Mouse (Mus musculus) midbrain, embryonic 13.5 days (tissue): ENCODE results near the gene Hgd. TPM values are rescaled to one million over a fixed set of nuclear protein-coding genes. Genes with fewer than 3 reads are reported as not detected.
A peak's percentile ranks its signal among the peaks of the same experiment; 100 is the strongest.

Source experiments
- ATAC-seq: fragments of 200-750 bp; cut with Nextera tagmentation; 2 replicates; pipeline ENCODE4 v1.8.0; 2017; ENCODE audit warnings: mild to moderate bottlenecking, moderate TSS enrichment, moderate library complexity
- H3K27ac ChIP-seq: fragments of 300-500 bp; sonication (generic); 2 replicates; pipeline ENCODE4 v1.5.1; 2015; ENCODE audit warnings: inconsistent platforms, mild to moderate bottlenecking, moderate library complexity
- H3K27me3 ChIP-seq: fragments of 300-500 bp; sonication (generic); 2 replicates; pipeline ENCODE4 v1.6.1; 2015; ENCODE audit warnings: mild to moderate bottlenecking, inconsistent platforms
- H3K36me3 ChIP-seq: fragments of 300-500 bp; sonication (generic); 2 replicates; pipeline ENCODE4 v1.6.1; 2015; ENCODE audit warnings: mild to moderate bottlenecking, inconsistent platforms
- H3K4me1 ChIP-seq: fragments of 300-500 bp; sonication (generic); replicated peaks from 2 replicates; pipeline ENCODE4 v1.6.1; 2015; ENCODE audit warnings: inconsistent platforms
- H3K4me2 ChIP-seq: fragments of 300-500 bp; sonication (generic); replicated peaks from 2 replicates; pipeline ENCODE4 v1.6.1; 2015; ENCODE audit warnings: moderate library complexity, mild to moderate bottlenecking, inconsistent platforms
- H3K4me3 ChIP-seq: fragments of 300-500 bp; sonication (generic); replicated peaks from 2 replicates; pipeline ENCODE4 v1.5.1; 2015; ENCODE audit warnings: mild to moderate bottlenecking, inconsistent platforms
- H3K9ac ChIP-seq: fragments of 300-500 bp; sonication (generic); replicated peaks from 2 replicates; pipeline ENCODE4 v1.6.1; 2015; ENCODE audit warnings: mild to moderate bottlenecking, inconsistent platforms
- H3K9me3 ChIP-seq: fragments of 300-500 bp; sonication (generic); 2 replicates; pipeline ENCODE4 v1.6.1; 2016; ENCODE audit warnings: mild to moderate bottlenecking, inconsistent platforms
- WGBS: fragments of 180-500 bp; shearing (Covaris S2); methylation state at CpG from one replicate; pipeline ENCODE4 v1.1.7; 2015; 5-methylcytosine and 5-hydroxymethylcytosine counted together
- polyA plus RNA-seq: library from polyadenylated mRNA; unstranded; fragments of >200 nt; fragmentation: Nextera tagmentation; extraction: Ambion mirVana; gene quantifications from 2 replicates; pipeline ENCODE4 v1.2.1, GENCODE M21; 2015

Hgd gene
- 0.17 TPM in 1 of 2 replicates, not detected in the other for polyA plus RNA-seq

DNA sequence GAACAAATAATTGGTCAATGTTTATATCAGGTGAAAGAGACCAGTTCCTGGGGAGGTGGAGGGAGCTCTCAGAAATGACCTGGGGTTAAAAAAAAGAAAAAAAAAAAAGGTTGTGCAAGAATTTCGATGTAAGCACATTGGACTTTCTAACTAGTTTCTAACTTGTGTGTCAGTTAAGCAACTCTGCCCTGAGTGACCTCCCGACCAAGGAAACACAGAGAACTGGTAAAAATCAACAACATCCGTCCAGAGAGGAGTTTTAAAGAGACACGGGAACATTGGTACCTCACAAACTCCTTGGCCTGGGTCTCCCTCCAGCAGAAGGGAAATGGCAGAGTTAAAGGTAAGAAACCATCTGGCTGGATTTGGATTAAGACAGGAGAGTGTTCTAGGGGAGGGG is at the start of gene Hgd:
Gene Hgd (plus strand): TSS at position 160 of the 400 bp plus-strand sequence.
- no peak within 1 kb of the TSS for H3K4me2 ChIP-seq
- H3K27me3 ChIP-seq, result no peaks in the 10 kb centered on the region
- H3K9ac ChIP-seq, result no peak within 1 kb of the TSS
- peaks cover 38% of the 10 kb centered on the region for H3K4me1 ChIP-seq
- no peaks in the 10 kb centered on the region for H3K36me3 ChIP-seq
- H3K27ac ChIP-seq, result peak within 1 kb of the TSS; percentile 71; the same call in 1 of the 2 replicates
- 82% methylated on average over 4 of the region's 4 CpGs for WGBS
- no peaks in the 10 kb centered on the region for H3K9me3 ChIP-seq
- no peak within 1 kb of the TSS for H3K4me3 ChIP-seq
- ATAC-seq, result no peak

DNA sequence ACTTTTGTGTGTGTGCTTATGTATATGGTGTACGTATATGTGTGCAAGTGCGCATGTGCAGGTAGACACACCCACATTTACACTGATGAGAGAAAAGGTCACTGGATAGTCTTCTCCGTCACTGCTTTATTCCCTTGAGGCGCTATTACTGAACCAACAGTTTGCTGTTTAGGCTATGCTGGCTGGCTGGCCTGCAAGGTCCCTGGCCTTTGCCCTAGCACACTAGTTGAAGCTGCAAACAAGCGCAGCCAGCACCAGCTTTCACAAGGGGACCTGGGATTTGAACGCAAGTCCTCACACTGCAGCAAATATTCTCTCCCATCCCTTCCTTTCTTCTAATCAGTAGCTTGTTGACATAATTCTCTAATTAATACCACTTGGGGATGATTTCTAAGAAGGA is 49.8 kb upstream of the Hgd start:
- Histone ChIP-seq H3K9ac (no peak overlapping the region), H3K27ac (no peak overlapping the region), H3K27me3 (no peaks in the 10 kb centered on the region), H3K4me2 (no peak overlapping the region), H3K4me3 (no peak overlapping the region), H3K9me3 (no peaks in the 10 kb centered on the region), H3K4me1 (peaks cover 36% of the 10 kb centered on the region), H3K36me3 (peaks cover 16% of the 10 kb centered on the region)
- ATAC-seq, result no peak
- WGBS, result 86% methylated on average over 6 of the region's 6 CpGs

DNA sequence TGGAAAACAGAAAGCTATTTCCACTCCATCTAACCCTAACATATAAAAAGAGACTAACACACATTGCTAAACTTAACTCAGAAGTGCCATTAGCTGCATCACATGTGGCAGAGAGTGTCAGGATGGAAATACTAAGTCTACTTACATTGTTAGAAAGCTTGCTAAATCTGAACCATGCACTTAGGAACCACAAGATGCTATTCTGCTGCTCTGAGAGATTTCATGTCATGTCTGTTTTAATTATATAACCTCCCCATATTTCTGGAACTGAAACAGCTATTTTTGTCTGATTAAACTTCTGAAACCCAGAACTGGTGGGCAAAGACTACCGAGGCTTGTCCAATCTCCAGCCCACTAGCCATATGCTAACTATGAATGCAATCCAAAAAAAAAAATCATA is 47.9 kb upstream of the Hgd start:
- Histone ChIP-seq H3K27me3 (no peaks in the 10 kb centered on the region), H3K36me3 (peaks cover 21% of the 10 kb centered on the region), H3K4me2 (no peak overlapping the region), H3K4me1 (peaks cover 43% of the 10 kb centered on the region), H3K9ac (no peak overlapping the region), H3K27ac (no peak overlapping the region), H3K4me3 (no peak overlapping the region), H3K9me3 (no peaks in the 10 kb centered on the region)
- WGBS, result 95% methylated on average over 1 of the region's 1 CpGs
- no peak for ATAC-seq

DNA sequence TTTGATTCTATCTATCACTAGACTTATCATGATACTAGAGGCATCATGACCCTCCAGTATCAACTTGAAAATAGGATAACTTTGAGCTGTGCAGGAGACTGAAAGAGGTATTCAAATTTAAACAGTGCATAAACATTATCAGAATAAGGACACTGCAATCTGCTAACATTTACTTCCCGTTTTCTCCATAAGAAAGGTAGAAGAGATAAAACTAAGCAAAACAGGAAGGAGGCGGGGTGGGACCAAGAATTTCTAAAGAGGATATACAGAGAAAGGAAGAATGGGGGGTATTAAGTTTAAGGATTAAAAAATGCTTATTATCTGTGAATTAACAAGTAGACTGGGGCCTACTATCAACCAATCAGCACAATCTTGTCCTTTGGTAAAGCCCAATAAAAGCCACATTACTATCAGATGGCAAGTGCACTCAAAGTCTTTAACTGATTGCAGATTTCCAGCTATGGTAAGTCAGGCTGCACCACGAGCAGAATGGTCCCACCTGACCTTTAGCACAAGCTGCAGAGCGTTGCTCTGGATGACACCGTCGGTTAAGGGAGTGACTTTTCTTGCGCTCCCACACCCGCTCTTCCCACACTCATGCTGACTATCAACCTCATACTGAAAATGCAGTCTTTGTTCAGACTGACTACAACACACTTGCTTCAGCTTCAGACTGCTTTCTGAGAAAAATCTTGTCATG is 46.4 kb upstream of the Hgd start:
- 93% methylated on average over 8 of the region's 8 CpGs for WGBS

DNA sequence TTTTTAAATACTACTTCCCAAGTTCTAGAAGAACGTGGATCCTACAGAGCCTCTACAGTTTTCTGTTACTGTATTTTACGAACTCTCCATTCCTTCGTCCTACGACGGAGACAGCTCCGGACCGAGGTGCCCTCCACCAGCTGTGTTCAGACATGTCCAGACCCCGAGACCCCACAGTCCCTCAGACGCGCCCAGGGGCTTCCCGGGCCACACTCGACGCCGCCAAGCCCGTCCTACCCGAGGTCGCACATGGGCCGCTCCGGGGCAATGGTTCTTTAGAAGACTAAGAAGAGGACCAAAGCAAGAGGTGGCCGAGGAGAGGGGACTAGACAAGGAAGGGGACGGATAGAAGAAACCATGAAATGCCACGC is 40.7 kb upstream of the Hgd start:
- H3K9ac ChIP-seq, result peak overlapping the region; percentile 95
- ATAC-seq, result peak; percentile 75
- H3K4me2 ChIP-seq, result peak overlapping the region; percentile 75
- peaks cover 39% of the 10 kb centered on the region for H3K4me1 ChIP-seq
- peak overlapping the region; percentile 83 for H3K4me3 ChIP-seq
- H3K36me3 ChIP-seq, result peaks cover 16% of the 10 kb centered on the region
- H3K27me3 ChIP-seq, result no peaks in the 10 kb centered on the region
- under 1% methylated on average over 22 of the region's 22 CpGs for WGBS
- H3K27ac ChIP-seq, result peak overlapping the region; percentile 87
- no peaks in the 10 kb centered on the region for H3K9me3 ChIP-seq

More for the DNA sequence above, 46.4 kb upstream of the Hgd start:
- no peak overlapping the region for H3K9ac ChIP-seq
- H3K4me2 ChIP-seq, result no peak overlapping the region
- H3K27ac ChIP-seq, result no peak overlapping the region
- no peak for ATAC-seq
- H3K36me3 ChIP-seq, result peaks cover 21% of the 10 kb centered on the region
- peaks cover 46% of the 10 kb centered on the region for H3K4me1 ChIP-seq
- H3K4me3 ChIP-seq, result no peak overlapping the region
- no peaks in the 10 kb centered on the region for H3K9me3 ChIP-seq
- H3K27me3 ChIP-seq, result no peaks in the 10 kb centered on the region

DNA sequence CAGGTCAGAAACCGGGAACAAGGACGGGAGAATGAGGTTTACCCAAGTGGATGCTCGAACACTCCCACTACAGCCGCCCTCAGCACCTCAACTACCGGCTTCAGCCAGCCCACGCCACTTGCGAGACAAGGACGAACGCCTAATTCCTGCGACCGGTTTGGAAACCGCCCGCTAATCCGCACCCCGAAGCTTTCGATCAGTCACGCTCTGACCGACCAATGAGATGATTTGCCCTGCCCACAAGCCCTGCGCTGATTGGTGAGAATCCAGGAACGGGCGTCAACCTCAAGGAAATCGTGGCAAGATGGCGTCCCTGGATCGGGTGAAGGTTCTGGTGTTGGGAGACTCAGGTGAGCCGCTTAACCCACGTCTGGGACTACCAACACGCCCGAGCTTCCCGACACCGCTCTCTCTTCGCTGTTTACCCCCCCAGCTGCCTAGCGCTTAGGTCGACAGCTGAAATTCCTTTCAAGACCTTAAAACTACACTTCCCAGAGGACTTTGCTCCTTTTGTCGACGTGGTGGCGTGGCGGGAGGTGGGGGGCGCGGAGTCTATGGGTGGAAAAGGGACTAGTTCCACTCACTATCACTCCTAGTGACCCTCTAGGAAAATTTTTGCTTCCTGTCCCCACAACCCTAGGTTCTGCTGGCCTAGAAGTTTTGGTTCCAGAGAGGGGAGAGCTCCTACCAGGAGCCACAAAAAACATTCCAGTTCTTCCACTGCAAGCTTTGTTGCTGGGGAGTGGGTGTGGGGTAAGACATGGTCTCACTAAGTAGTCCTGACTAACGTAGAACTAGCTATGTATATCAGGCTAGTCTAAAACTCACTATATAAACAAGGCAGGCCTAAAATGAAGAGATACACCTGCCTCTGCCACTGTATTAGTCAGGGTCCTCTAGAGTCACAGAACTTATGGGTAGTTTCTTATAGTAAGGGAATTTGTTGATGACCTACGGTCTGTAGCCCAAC is 40.1 kb upstream of the Hgd start, which contains the start of the genes Gtf2e1 and Rabl3:
Gene Gtf2e1 (minus strand): TSS at position 179 of the 970 bp plus-strand sequence.
Gene Rabl3 (plus strand): TSS at position 275 of the 970 bp plus-strand sequence.
- H3K4me3 ChIP-seq, result peak within 1 kb of the TSS; percentile 83
- no peaks in the 10 kb centered on the region for H3K9me3 ChIP-seq
- peak within 1 kb of the TSS; percentile 75 for H3K4me2 ChIP-seq
- peaks cover 35% of the 10 kb centered on the region for H3K4me1 ChIP-seq
- WGBS, result 2% methylated on average over 41 of the region's 41 CpGs
- H3K27me3 ChIP-seq, result no peaks in the 10 kb centered on the region
- H3K9ac ChIP-seq, result peak within 1 kb of the TSS; percentile 95
- ATAC-seq, result peak; percentile 99
- peak within 1 kb of the TSS; percentile 87 for H3K27ac ChIP-seq
- peaks cover 16% of the 10 kb centered on the region for H3K36me3 ChIP-seq

DNA sequence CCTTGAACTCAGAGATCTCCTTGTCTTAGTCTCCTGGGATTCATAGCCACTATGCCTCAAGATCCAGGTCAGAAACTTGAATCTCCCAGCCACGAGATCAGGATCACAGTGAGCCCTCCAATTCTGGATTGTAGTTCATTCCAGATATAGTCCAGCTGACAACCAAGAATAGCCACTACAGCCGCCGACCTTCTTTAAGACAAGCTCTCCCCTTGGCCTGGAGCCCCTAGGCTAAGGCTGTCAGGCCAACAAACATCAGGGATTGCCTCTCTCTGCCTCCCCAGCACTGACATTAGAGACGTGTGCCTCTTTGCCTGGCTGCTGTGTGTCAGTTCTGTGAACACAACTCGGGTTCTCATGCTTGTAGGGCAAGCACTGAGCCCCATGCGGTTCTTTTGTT is 39.2 kb upstream of the Hgd start:
- no peaks in the 10 kb centered on the region for H3K9me3 ChIP-seq
- H3K27me3 ChIP-seq, result no peaks in the 10 kb centered on the region
- 85% methylated on average over 6 of the region's 6 CpGs for WGBS
- H3K9ac ChIP-seq, result no peak overlapping the region
- peaks cover 10% of the 10 kb centered on the region for H3K36me3 ChIP-seq
- peaks cover 32% of the 10 kb centered on the region for H3K4me1 ChIP-seq
- peak overlapping the region; percentile 83 for H3K4me3 ChIP-seq
- H3K27ac ChIP-seq, result no peak overlapping the region
- H3K4me2 ChIP-seq, result peak overlapping the region; percentile 64
- ATAC-seq, result no peak

DNA sequence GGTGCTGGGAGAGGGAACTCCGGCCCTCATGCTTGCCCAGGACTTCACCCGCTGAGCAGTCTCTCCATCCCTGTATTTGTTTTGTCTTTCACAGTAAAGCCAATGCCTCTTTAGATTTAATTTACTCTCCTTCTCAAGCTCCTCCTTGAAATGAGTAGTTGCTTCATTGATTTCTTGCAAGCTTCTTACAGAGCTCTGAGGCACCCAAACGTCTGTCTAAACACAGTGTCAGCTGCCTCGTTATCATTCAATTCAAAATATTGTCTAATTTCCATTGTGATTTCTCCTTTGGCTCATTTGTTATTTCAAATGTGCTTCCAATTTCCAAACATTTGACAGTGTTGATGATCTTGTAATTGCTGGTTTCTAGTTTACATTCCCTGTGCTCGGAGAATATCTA is 33.6 kb upstream of the Hgd start:
- Histone ChIP-seq H3K27me3 (no peaks in the 10 kb centered on the region), H3K4me3 (no peak overlapping the region), H3K4me2 (no peak overlapping the region), H3K4me1 (peaks cover 16% of the 10 kb centered on the region), H3K36me3 (peaks cover 10% of the 10 kb centered on the region), H3K27ac (no peak overlapping the region), H3K9me3 (no peaks in the 10 kb centered on the region), H3K9ac (no peak overlapping the region)
- no peak for ATAC-seq
- whole genome bisulfite sequencing, result 68% methylated on average over 5 of the region's 5 CpGs

DNA sequence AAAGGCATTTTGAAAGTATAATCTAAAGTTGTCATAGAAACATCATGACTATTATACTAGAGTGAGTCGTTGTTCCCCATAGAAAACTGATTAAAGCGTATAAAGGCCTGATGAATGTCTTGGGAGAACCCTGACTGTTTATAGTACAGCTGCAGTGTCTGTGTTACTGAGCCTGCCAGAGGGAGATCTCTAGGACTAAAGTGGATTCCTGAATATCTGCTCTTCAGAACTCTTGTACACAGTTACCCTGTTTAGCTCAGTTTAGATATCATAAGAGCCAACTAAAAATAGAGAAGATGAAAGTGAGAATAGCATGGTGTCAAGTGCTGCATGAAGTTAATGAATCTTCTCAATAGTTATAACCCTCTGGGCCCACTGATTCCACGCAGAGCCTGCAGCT is 29.7 kb upstream of the Hgd start:
- 60% methylated on average over 3 of the region's 3 CpGs for whole genome bisulfite sequencing
- H3K36me3 ChIP-seq, result no peaks in the 10 kb centered on the region
- H3K27me3 ChIP-seq, result no peaks in the 10 kb centered on the region
- H3K27ac ChIP-seq, result no peak overlapping the region
- no peak for ATAC-seq
- peaks cover 16% of the 10 kb centered on the region for H3K4me1 ChIP-seq
- H3K9me3 ChIP-seq, result no peaks in the 10 kb centered on the region
- no peak overlapping the region for H3K9ac ChIP-seq
- H3K4me3 ChIP-seq, result no peak overlapping the region
- no peak overlapping the region for H3K4me2 ChIP-seq

DNA sequence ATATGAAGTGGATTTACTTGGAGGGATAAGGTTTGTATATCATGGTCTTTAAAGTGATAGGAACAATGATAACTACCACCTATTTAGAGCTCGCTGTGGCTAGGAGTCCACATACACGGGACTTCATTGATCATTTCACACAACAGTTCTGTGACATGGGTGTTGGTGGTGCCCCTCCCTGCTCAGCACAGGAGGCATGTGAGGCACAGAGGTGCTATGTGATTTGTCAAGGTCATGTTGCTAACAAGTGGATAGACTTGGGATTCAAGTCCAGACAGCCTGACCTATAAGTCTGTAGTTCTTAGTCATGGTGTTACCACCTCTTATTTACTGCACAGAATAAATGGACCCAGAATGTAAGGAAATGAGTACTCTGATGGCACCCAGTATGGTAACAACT is 29.0 kb upstream of the Hgd start:
- ATAC-seq, result no peak
- H3K36me3 ChIP-seq, result no peaks in the 10 kb centered on the region
- H3K9ac ChIP-seq, result no peak overlapping the region
- no peaks in the 10 kb centered on the region for H3K27me3 ChIP-seq
- WGBS, result 87% methylated on average over 2 of the region's 2 CpGs
- no peak overlapping the region for H3K4me3 ChIP-seq
- no peak overlapping the region for H3K4me2 ChIP-seq
- no peak overlapping the region for H3K27ac ChIP-seq
- peaks cover 16% of the 10 kb centered on the region for H3K4me1 ChIP-seq
- no peaks in the 10 kb centered on the region for H3K9me3 ChIP-seq

DNA sequence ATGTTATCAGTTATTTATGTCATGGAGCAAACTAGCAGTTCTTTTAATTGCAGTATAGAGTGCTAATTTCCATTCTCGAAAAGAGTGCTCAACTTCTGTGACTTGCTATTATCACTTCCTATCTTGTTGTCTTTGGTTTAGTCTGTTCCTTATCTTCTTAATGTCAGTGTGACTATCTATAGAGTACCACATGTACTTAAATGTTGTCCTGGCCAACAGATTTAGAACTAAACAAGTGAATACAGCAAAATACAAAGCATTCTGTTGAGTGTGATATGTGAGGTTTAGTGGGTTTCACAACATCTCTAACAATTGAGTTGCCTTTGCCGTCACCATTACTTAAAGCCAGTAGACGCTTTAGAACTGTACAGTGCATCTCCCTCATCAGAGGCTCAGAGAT is 27.1 kb upstream of the Hgd start:
- H3K4me1 ChIP-seq, result peaks cover 16% of the 10 kb centered on the region
- no peak overlapping the region for H3K4me3 ChIP-seq
- no peak overlapping the region for H3K4me2 ChIP-seq
- no peak overlapping the region for H3K27ac ChIP-seq
- ATAC-seq, result no peak
- no peaks in the 10 kb centered on the region for H3K27me3 ChIP-seq
- H3K9me3 ChIP-seq, result no peaks in the 10 kb centered on the region
- peaks cover 14% of the 10 kb centered on the region for H3K36me3 ChIP-seq
- H3K9ac ChIP-seq, result no peak overlapping the region
- WGBS, result 94% methylated on average over 3 of the region's 3 CpGs

DNA sequence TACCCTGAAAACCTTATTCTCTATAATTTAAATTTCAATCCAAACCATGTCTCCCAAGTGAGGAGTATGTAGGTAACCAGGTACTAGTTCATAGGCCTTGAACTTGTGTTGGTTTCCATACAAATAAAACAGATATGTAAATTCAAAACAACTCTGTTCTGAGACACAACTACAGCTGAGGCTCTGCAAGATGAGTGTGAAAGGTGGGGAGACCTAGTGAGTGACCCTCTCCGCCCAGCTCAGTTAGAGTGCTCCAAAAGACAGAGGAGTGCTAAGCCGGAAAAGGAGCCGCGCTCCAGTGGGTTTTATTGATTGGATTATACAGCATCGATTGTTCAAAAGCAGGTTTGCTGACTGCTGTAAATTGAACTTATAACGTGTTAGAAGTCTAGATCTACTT is 17.5 kb upstream of the Hgd start:
- H3K27ac ChIP-seq, result no peak overlapping the region
- no peaks in the 10 kb centered on the region for H3K27me3 ChIP-seq
- peaks cover 19% of the 10 kb centered on the region for H3K4me1 ChIP-seq
- H3K4me2 ChIP-seq, result no peak overlapping the region
- no peaks in the 10 kb centered on the region for H3K9me3 ChIP-seq
- 40% methylated on average over 6 of the region's 6 CpGs for WGBS
- H3K9ac ChIP-seq, result no peak overlapping the region
- ATAC-seq, result no peak
- H3K36me3 ChIP-seq, result peaks cover 16% of the 10 kb centered on the region
- no peak overlapping the region for H3K4me3 ChIP-seq
